Mouse (Mus musculus): ENCODE data around the gene Cyp26b1. TPM values are rescaled to one million over a fixed set of nuclear protein-coding genes. Genes with fewer than 3 reads are reported as not detected.
A peak's percentile ranks its signal among the peaks of the same experiment; 100 is the strongest.

The Cyp26b1 gene
- polyA plus RNA-seq, 1 experiment from 2014 or later: 5.7 TPM

GRCm38 (mm10) chr6:84573905-84574660, 19.6 kb downstream of the Cyp26b1 start:
- no peaks in the 10 kb centered on the region for H3K9me3 ChIP-seq (replicated peaks)
- 33% methylated on average over 25 of the region's 25 CpGs for WGBS
- H3K27ac ChIP-seq: no peak overlapping the region
- H3K4me1 ChIP-seq: peaks cover 13% of the 10 kb centered on the region
- H3K36me3 ChIP-seq: no peaks in the 10 kb centered on the region
- peak overlapping the region; percentile 47 for H3K4me2 ChIP-seq
- H3K9ac ChIP-seq: no peak overlapping the region
- 0 out of 2 replicates have a peak overlapping the region, but pooled peaks have one; percentile 5 for H3K4me3 ChIP-seq (replicated peaks)
- peak; percentile 38; the same call in 1 of the 2 replicates for ATAC-seq (replicated peaks; ENCODE audit: low FRiP score)
- H3K27me3 ChIP-seq: peaks cover 97% of the 10 kb centered on the region

GRCm38 (mm10) chr6:84570039-84570438, 23.7 kb downstream of the Cyp26b1 start:
- Histone ChIP-seq H3K9ac (no peak overlapping the region), H3K4me3 (replicated peaks) (no peak overlapping the region), H3K27me3 (peaks cover 76% of the 10 kb centered on the region), H3K4me2 (no peak overlapping the region), H3K27ac (no peak overlapping the region), H3K4me1 (peaks cover 13% of the 10 kb centered on the region), H3K36me3 (no peaks in the 10 kb centered on the region), H3K9me3 (replicated peaks) (no peaks in the 10 kb centered on the region)
- WGBS: 45% methylated on average over 3 of the region's 3 CpGs
- no peak for ATAC-seq (replicated peaks; ENCODE audit: low FRiP score)

DNA sequence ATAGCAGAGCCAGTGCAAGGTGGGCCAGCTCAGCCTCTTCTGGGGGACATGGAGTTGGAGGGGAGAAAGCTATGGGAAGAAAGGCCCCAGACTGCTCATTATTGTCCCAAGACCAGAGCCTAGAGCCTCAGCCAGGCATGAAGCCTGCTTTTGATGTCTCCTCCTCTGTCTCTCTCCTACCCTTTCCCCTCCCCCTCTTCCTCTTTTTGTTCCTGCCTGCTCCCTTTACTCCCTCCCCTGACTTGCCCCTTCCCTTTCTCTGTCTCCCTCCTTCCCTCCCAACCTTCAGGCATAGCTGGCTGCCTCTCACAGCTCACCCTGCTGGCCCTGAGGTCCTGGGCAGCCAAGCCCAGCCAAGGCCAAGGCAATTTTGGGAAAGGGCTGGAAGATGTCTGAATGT, 24.1 kb downstream of the Cyp26b1 start:
- H3K27ac ChIP-seq: no peak overlapping the region
- no peaks in the 10 kb centered on the region for H3K36me3 ChIP-seq
- no peak for ATAC-seq (replicated peaks; ENCODE audit: low FRiP score)
- no peaks in the 10 kb centered on the region for H3K9me3 ChIP-seq (replicated peaks)
- no peak overlapping the region for H3K9ac ChIP-seq
- no peak overlapping the region for H3K4me2 ChIP-seq
- H3K27me3 ChIP-seq: peaks cover 76% of the 10 kb centered on the region
- H3K4me1 ChIP-seq: peaks cover 13% of the 10 kb centered on the region
- H3K4me3 ChIP-seq (replicated peaks): no peak overlapping the region

DNA sequence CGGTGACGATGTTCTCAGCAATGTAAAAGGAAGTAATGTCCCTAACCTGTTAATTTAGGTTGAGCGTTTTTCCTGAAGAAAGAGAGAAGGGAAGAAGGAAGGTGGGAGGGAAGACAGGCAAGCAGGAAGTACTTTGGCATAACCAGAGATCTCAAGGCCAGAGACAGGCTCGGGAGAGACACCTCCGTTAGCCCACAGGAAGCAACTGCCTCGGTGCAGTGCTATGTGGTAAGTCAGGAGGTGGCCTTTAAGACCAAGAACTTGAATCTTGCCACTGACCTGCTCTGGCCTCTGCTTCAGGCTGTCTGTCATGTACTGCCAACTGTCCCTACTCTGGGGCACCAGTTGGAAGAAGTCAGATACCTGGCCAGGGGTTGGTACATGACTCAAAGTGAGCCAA, 24.8 kb downstream of the Cyp26b1 start:
- H3K36me3 ChIP-seq: no peaks in the 10 kb centered on the region
- 66% methylated on average over 6 of the region's 6 CpGs for WGBS
- peaks cover 76% of the 10 kb centered on the region for H3K27me3 ChIP-seq
- ATAC-seq (replicated peaks; ENCODE audit: low FRiP score): no peak
- H3K9ac ChIP-seq: no peak overlapping the region
- H3K4me3 ChIP-seq (replicated peaks): no peak overlapping the region
- no peak overlapping the region for H3K27ac ChIP-seq
- H3K4me2 ChIP-seq: no peak overlapping the region
- H3K9me3 ChIP-seq (replicated peaks): no peaks in the 10 kb centered on the region
- peaks cover 10% of the 10 kb centered on the region for H3K4me1 ChIP-seq

DNA sequence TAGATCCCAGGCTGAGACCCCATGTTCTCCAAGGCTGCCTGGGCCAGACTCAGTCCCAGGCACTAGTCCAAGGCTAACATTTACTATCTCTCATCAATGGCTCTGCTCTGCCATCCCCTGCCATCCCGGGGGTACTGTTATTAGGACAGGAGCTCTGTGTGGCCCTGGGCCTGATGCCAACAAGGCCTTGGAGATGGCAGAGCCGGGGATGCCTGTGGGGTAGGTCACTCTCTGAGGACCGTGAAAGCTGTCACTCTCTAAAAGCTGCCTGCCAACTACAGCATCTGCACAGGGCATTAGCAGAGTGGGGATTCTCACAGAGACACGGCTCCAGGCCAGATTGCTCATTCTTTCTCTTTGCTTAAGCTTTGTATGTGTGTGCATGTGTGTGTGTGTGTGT, 26.0 kb downstream of the Cyp26b1 start:
- Histone ChIP-seq H3K36me3 (no peaks in the 10 kb centered on the region), H3K4me1 (peaks cover 10% of the 10 kb centered on the region), H3K4me3 (replicated peaks) (no peak overlapping the region), H3K27ac (no peak overlapping the region), H3K4me2 (no peak overlapping the region), H3K9ac (no peak overlapping the region), H3K27me3 (peaks cover 75% of the 10 kb centered on the region), H3K9me3 (replicated peaks) (no peaks in the 10 kb centered on the region)
- WGBS: 67% methylated on average over 4 of the region's 4 CpGs
- ATAC-seq (replicated peaks; ENCODE audit: low FRiP score): no peak

GRCm38 (mm10) chr6:84566825-84567224, 26.9 kb downstream of the Cyp26b1 start:
- H3K4me1 ChIP-seq: peaks cover 10% of the 10 kb centered on the region
- 82% methylated on average over 2 of the region's 2 CpGs for WGBS
- no peaks in the 10 kb centered on the region for H3K9me3 ChIP-seq (replicated peaks)
- no peak overlapping the region for H3K27ac ChIP-seq
- no peak overlapping the region for H3K9ac ChIP-seq
- peaks cover 72% of the 10 kb centered on the region for H3K27me3 ChIP-seq
- ATAC-seq (replicated peaks; ENCODE audit: low FRiP score): no peak
- H3K4me2 ChIP-seq: no peak overlapping the region
- no peak overlapping the region for H3K4me3 ChIP-seq (replicated peaks)
- no peaks in the 10 kb centered on the region for H3K36me3 ChIP-seq

DNA sequence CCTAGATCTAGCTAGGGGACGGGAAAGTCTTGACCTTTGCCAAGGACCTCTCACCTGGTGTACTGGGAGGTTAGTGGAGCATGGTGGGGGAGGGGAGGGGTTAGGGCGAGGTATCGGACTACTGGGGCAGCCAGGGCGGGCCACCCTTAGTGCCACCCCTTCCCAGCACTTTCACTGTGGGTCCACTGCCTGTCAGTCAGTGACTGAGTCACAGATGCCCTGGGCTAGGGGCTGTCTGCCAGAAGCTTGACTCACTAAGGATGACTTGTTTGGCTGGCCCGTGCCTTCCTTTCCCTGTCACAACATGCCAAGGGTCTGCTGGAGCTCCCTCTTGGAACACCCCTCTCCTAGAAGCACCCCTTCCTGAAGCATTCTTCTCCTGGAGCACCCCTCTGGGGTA, 28.5 kb downstream of the Cyp26b1 start:
- Histone ChIP-seq H3K27me3 (peaks cover 59% of the 10 kb centered on the region), H3K9ac (no peak overlapping the region), H3K9me3 (replicated peaks) (no peaks in the 10 kb centered on the region), H3K36me3 (no peaks in the 10 kb centered on the region), H3K4me3 (replicated peaks) (no peak overlapping the region), H3K4me2 (no peak overlapping the region), H3K27ac (no peak overlapping the region), H3K4me1 (peaks cover 9% of the 10 kb centered on the region)
- WGBS: 66% methylated on average over 5 of the region's 5 CpGs
- ATAC-seq (replicated peaks; ENCODE audit: low FRiP score): no peak

DNA sequence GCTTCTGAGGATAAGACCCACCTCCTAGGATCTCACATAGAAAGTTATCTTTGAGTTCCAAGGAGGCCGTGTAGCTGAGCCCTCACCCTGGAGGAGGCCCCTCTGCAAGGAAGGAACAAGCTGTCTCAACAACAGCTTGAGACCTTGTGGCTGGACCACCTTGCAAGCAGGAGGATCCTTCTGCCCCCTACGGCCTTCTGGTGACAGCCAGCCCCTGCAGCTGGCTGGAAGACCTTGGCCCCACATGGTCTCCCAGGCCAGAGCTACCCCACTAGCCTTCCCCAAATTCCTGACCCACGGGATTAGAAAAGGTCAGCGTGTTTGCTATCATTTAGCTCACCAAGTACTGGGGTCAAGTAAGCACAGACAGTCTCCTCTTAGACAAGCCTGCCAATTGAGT, 30.8 kb downstream of the Cyp26b1 start:
- H3K36me3 ChIP-seq: no peaks in the 10 kb centered on the region
- 47% methylated on average over 4 of the region's 4 CpGs for WGBS
- ATAC-seq (replicated peaks; ENCODE audit: low FRiP score): no peak

DNA sequence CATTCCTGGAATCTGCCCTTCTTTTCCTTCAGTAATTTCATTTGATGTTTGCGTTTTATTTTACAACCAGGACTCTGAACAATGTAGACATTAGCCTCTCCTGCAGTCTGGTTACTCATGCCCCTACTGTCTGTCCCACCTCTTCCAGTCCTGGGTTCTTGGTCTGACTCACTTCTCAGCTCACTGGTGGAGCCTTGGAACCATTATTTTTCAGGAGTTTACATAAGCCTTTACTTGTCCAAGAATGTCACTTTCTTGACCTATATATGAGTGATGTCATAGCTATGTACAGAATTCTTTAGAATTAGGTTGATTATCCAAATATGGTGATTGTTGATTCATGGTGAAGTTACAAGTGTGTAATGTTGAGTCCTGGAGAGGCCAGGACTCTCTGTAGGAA, 32.5 kb downstream of the Cyp26b1 start:
- Histone ChIP-seq H3K9ac (no peak overlapping the region), H3K27me3 (peaks cover 54% of the 10 kb centered on the region), H3K9me3 (replicated peaks) (no peaks in the 10 kb centered on the region), H3K4me3 (replicated peaks) (no peak overlapping the region), H3K4me2 (no peak overlapping the region), H3K27ac (no peak overlapping the region), H3K36me3 (no peaks in the 10 kb centered on the region), H3K4me1 (no peaks in the 10 kb centered on the region)
- no peak for ATAC-seq (replicated peaks; ENCODE audit: low FRiP score)
- WGBS: 91% methylated on average over 1 of the region's 1 CpGs

More for the DNA sequence above, 30.8 kb downstream of the Cyp26b1 start:
- Histone ChIP-seq H3K27ac (no peak overlapping the region), H3K9me3 (replicated peaks) (no peaks in the 10 kb centered on the region), H3K4me2 (no peak overlapping the region), H3K4me3 (replicated peaks) (no peak overlapping the region), H3K9ac (no peak overlapping the region), H3K4me1 (no peaks in the 10 kb centered on the region), H3K27me3 (peaks cover 48% of the 10 kb centered on the region)

DNA sequence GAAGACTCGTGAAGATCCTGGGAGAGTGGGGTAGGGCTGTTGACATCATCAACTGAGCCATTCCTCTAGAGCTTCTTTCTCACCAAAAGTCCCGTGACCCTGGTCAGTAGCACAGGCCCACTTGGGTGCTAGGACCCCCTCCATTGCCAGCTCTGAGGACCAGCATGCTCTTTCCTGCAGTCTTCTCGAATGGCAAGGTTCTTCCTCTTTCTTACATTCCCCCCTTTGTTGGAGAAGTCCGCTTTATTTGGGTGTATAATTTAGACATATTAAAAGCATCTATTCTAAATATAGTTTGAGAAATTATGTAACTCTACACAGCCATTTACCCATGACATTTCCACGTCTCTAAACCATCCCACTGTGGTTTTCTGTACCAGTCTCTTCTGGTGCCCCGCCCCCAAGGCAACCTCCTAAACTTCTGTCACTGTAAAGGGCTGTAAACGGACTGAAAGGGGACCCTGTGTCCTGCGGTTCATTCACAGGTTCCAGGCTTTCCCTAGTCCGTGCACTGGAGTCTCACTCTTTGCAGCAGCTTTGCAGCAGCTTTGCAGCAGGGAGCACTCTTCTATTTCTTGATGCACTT, 43.8 kb downstream of the Cyp26b1 start:
- Histone ChIP-seq H3K27me3 (peaks cover 57% of the 10 kb centered on the region), H3K27ac (no peak overlapping the region), H3K4me2 (no peak overlapping the region), H3K9me3 (replicated peaks) (no peaks in the 10 kb centered on the region), H3K9ac (no peak overlapping the region), H3K4me3 (replicated peaks) (no peak overlapping the region), H3K36me3 (no peaks in the 10 kb centered on the region), H3K4me1 (peaks cover 3% of the 10 kb centered on the region; the same call in 1 of the 2 replicates)
- WGBS: 66% methylated on average over 9 of the region's 9 CpGs
- ATAC-seq (replicated peaks; ENCODE audit: low FRiP score): no peak

DNA sequence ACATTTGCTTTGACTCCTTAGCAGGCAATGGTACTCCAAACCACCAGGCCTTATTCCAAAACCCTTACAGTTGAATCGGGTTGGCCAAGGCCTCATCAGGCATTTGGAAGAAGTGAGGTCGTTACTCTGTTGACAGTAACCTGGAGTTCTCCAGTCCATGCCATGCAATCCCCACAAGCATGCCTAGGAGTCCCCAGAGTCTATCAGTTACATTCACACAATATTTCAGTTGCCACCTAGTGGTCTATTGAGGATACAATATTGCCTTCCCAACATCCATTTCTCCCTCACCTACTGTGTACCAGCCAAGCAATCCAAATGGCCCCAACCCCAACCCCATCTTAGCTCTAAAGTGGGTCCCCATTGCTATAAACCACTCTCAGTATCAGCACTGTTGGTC, 48.3 kb downstream of the Cyp26b1 start:
- Histone ChIP-seq H3K4me2 (no peak overlapping the region), H3K4me3 (replicated peaks) (no peak overlapping the region), H3K27me3 (peaks cover 42% of the 10 kb centered on the region), H3K9me3 (replicated peaks) (no peaks in the 10 kb centered on the region), H3K27ac (no peak overlapping the region), H3K9ac (no peak overlapping the region), H3K36me3 (no peaks in the 10 kb centered on the region), H3K4me1 (0 out of 2 replicates have a peak, but pooled peaks cover 2% of the 10 kb centered on the region)
- 79% methylated on average over 2 of the region's 2 CpGs for WGBS
- ATAC-seq (replicated peaks; ENCODE audit: low FRiP score): no peak

- Histone ChIP-seq H3K4me2 (no peak overlapping the region), H3K27me3 (peaks cover 41% of the 10 kb centered on the region), H3K4me3 (replicated peaks) (no peak overlapping the region), H3K27ac (no peak overlapping the region), H3K36me3 (no peaks in the 10 kb centered on the region), H3K9me3 (replicated peaks) (no peaks in the 10 kb centered on the region), H3K4me1 (0 out of 2 replicates have a peak, but pooled peaks cover 2% of the 10 kb centered on the region), H3K9ac (no peak overlapping the region)
- 83% methylated on average over 3 of the region's 3 CpGs for WGBS
- ATAC-seq (replicated peaks; ENCODE audit: low FRiP score): no peak
Measured at GRCm38 (mm10) chr6:84544359-84544758, 49.3 kb downstream of the Cyp26b1 start.
